Mouse (Mus musculus) bone marrow, adult 2 months (tissue): ENCODE measurements at regions not wholly inside any gene's neighbourhood (a gene's known extent, or its start where the extent isn't known, plus 50 kb on each side); places are given as distances from the start of the nearest gene placed in this dataset.

Source experiments
- CTCF ChIP-seq: fragments of 200-500 bp; IDR thresholded peaks from 2 replicates; pipeline ENCODE4 v1.5.1; 2011; ENCODE audit warnings: low read length, control low read depth; ENCODE audit not compliant: control insufficient read depth, insufficient read depth
- POLR2A ChIP-seq: fragments of 200-500 bp; IDR thresholded peaks from 2 replicates; pipeline ENCODE4 v1.6.1; 2011; ENCODE audit warnings: low read depth, mild to moderate bottlenecking, control low read depth, low read length, borderline replicate concordance; ENCODE audit not compliant: control insufficient read depth

GRCm38 (mm10) chr4:31823574-31824348, 140.1 kb upstream of the Map3k7 start:
- TF ChIP-seq CTCF (no peak), POLR2A (no peak)
